Mouse (Mus musculus) erythroblast, embryonic 14.5 days (primary cell): ENCODE data around the gene Gm10057.
"Not testable (repeated sequence)": the region's sequence is repeated elsewhere in the genome, so short reads cannot be mapped to it uniquely, and the experiment has no call there.

Experiments used
- GATA1 ChIP-seq: IDR thresholded peaks from 2 replicates; pipeline ENCODE4 v1.6.1; 2012; ENCODE audit warnings: low read length, inconsistent platforms, mixed read lengths
- TAL1 ChIP-seq: IDR thresholded peaks from 3 replicates; pipeline ENCODE4 v1.6.1; 2012; ENCODE audit warnings: low read length, inconsistent platforms, mixed read lengths

DNA sequence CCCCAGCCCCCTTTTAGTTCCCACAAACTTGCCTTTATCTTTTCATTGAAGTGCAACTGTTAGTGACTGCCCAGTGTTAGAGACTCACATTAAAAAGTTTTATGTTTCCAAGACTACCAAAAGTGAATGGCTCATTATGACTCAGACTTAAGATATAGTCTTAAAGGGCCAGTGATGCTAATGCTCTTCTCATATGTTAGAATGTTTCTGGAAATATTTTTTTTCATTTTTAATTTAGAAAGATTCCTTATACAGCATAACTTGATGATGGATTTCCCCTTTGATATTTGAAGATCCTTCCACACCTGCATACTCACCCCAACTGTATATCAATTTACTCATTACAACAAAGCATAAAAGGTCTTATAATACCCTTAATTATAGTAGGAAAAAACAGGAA, 21.1 kb downstream of the Gm10057 start, which contains the start of gene 4921511M17Rik:
- TF ChIP-seq GATA1, TAL1: not testable (repeated sequence)
